Mouse (Mus musculus): Measurements from ENCODE around the gene Muc1.

DNA sequence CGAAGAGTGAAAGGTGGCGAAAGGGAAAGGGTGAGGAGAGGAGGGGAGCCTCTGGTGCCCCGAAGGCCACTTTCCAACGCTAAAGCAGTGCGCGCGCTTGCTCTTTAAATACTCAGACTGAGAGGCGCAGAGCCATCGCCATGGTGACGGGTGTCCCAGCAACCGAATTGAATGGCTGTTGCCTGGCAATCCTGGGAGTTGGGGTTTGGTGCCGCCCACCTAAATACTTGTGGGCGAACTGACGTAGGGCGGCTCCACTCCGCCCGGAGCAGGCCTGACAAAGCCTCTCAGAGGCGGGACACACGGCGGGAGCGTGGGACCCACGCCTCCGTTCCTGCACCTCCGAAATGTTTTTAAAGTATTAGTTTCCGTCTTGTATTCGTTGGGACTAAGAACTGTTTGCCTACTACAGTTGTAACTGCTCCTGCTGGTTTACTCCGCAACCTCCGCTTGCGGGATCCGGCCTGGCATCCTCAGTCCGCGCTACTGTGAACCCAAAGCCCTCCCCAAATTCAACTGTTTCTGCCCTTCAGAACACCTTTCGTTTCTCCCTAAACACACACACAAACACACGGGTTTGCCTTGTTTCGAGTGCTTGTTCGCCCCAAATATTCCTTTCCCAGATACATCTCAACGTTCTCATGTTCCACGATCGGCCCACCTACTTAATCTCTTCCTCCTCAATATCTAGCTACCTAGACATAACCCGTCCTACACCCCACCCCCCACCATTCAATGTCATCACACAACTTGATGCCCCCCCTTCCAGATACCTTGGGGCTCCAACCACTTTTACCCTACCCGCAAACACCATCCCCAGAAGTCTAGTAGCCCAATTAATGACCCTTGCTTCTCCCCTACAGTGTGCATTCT, 1.3 kb upstream of the Muc1 start:
- no peak for TF ChIP-seq CTCF (IDR thresholded peaks at IDR 0.05; ENCODE audit: control insufficient read depth, insufficient read depth, insufficient replicate concordance, low read depth, low read length)
- 0 out of 2 replicates have a peak, but pooled peaks have one; percentile 52 for TF ChIP-seq POLR2A (IDR thresholded peaks at IDR 0.05; ENCODE audit: control insufficient read depth, low read depth, low read length)

Data from testis, adult 2 months (tissue).